Mouse (Mus musculus): ENCODE measurements around the gene 1700025G04Rik. TPM values are rescaled to one million over a fixed set of nuclear protein-coding genes. Genes with fewer than 3 reads are reported as not detected.

Gene 1700025G04Rik
- polyA plus RNA-seq, 1 experiment from 2014 or later, result 49.9 TPM

GRCm38 (mm10) chr1:152067919-152068318 is 22.0 kb downstream of the 1700025G04Rik start:
- no peaks in the 10 kb centered on the region for H3K9me3 ChIP-seq
- H3K4me3 ChIP-seq, result no peak overlapping the region
- H3K27ac ChIP-seq, result no peak overlapping the region
- peaks cover 17% of the 10 kb centered on the region for H3K4me1 ChIP-seq
- no peak overlapping the region for H3K9ac ChIP-seq
- no peak overlapping the region for H3K4me2 ChIP-seq (replicated peaks)
- H3K27me3 ChIP-seq (replicated peaks), result no peaks in the 10 kb centered on the region
- H3K36me3 ChIP-seq, result no peaks in the 10 kb centered on the region
- ATAC-seq (ENCODE audit: low FRiP score, low read depth), result no peak

- no peak overlapping the region for H3K9ac ChIP-seq
- no peaks in the 10 kb centered on the region for H3K9me3 ChIP-seq
- H3K36me3 ChIP-seq, result no peaks in the 10 kb centered on the region
- no peaks in the 10 kb centered on the region for H3K27me3 ChIP-seq (replicated peaks)
- no peak for ATAC-seq (ENCODE audit: low FRiP score, low read depth)
- no peak overlapping the region for H3K4me2 ChIP-seq (replicated peaks)
- H3K27ac ChIP-seq, result no peak overlapping the region
- WGBS, result 97% methylated on average over 7 of the region's 7 CpGs
- H3K4me3 ChIP-seq, result no peak overlapping the region
- H3K4me1 ChIP-seq, result peaks cover 17% of the 10 kb centered on the region
These were observed 24.4 kb downstream of the 1700025G04Rik start for GRCm38 (mm10) chr1:152065527-152065926.

DNA sequence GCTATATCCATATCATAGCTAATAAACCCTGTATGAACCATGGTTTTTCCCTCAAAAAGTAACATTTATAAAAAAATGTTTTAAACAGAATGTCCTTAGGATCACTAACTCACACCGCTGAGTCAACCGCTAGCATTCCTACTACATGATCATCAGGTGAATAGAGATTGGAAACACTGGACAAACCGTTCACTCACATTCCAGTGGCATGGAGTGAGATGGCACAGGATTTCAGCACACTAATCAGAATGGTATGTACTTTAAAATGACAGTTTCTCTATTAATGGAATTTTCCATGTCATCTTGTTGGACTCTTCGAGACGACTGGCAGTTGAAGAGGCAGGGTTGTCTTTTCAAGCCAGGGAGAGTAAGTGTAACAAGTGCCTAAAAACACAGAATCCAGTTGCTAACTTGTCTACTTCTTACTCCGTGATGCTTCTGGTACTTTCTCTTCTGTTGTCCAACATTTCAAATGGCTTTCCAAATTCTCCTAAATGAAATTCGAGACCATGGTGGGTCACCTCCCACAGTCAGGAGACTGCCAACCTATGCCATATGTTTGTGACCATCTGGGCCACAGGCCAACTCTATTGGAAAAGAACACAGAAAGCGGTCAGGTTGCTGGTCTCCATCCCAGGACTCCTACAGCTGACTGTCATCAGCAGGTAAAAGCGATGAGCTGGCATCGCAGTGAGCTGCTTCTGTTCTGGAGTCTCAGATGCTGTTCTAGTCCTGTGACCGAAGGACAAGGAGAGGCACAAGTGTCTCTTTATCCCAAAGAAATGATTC is 26.4 kb downstream of the 1700025G04Rik start:
- Histone ChIP-seq H3K27ac (no peak overlapping the region), H3K4me1 (0 out of 2 replicates have a peak, but pooled peaks cover 2% of the 10 kb centered on the region), H3K36me3 (no peaks in the 10 kb centered on the region), H3K27me3 (replicated peaks) (no peaks in the 10 kb centered on the region), H3K9ac (no peak overlapping the region), H3K9me3 (no peaks in the 10 kb centered on the region), H3K4me2 (replicated peaks) (no peak overlapping the region), H3K4me3 (no peak overlapping the region)
- 93% methylated on average over 11 of the region's 11 CpGs for WGBS
- no peak for ATAC-seq (ENCODE audit: low FRiP score, low read depth)

DNA sequence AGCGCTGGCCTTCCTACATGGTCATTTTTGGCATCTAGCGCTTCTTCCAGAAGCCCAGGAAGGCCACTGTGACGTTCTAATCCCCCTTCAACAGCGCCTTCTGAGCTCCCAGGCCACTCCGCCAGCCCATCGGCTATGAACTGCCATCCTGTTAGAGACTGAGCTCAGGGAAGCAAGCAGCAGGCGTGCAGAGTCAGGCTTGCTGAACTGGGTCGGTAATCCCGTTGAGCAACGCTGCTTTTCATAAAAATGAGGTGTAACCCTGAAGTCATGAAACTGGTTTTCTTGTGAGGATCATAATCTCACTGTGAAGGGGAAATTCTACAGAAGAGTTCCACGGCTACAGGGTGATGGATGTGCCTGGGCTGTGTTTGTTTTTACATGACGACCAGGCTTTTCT is 28.2 kb downstream of the 1700025G04Rik start:
- no peaks in the 10 kb centered on the region for H3K27me3 ChIP-seq (replicated peaks)
- no peak for ATAC-seq (ENCODE audit: low FRiP score, low read depth)
- no peaks in the 10 kb centered on the region for H3K9me3 ChIP-seq
- no peak overlapping the region for H3K4me3 ChIP-seq
- 88% methylated on average over 12 of the region's 12 CpGs for WGBS
- no peaks in the 10 kb centered on the region for H3K36me3 ChIP-seq
- H3K27ac ChIP-seq, result no peak overlapping the region
- no peaks in the 10 kb centered on the region for H3K4me1 ChIP-seq
- H3K9ac ChIP-seq, result no peak overlapping the region
- H3K4me2 ChIP-seq (replicated peaks), result no peak overlapping the region

DNA sequence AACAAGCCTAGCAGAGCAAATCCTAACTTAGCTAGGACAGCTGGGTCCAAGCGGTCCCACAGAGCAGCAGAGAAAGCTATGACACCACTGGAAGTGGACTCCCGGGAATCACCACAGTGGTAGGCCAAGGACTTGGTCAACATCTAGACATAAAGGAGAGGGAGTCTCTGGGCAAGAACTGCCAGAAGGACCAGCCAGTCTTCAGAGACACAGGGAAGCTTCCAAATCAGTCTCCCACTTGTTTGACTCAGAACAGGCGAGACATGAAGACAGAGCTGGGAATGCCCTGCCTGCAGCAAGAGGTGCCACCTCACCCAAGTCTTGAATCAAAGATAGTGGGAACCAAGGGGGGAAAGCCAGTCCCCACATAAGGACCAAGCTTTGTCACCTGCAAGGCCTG is 29.7 kb downstream of the 1700025G04Rik start:
- Histone ChIP-seq H3K4me3 (no peak overlapping the region), H3K9ac (no peak overlapping the region), H3K9me3 (no peaks in the 10 kb centered on the region), H3K4me1 (no peaks in the 10 kb centered on the region), H3K36me3 (no peaks in the 10 kb centered on the region), H3K4me2 (replicated peaks) (no peak overlapping the region), H3K27me3 (replicated peaks) (no peaks in the 10 kb centered on the region), H3K27ac (no peak overlapping the region)
- ATAC-seq (ENCODE audit: low FRiP score, low read depth), result no peak
- 81% methylated on average over 3 of the region's 3 CpGs for WGBS

DNA sequence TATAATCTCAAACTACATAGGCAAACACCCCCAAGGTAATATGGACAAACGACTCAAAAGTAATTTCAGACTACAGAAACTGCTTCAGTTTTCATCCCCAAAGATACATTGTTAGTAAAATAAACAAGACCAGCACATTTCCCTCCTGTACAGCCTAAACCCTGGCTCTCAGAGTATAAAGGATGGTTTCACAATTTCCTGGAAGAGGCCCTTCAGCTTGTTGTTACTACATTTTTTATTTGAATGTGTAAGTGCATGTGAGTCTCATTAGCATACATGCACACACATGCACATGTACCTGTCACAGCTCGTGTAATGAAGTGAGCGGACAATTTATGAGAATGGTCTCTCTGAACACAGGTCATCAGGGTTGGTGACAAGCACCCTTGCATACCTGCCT is 31.1 kb downstream of the 1700025G04Rik start:
- no peak overlapping the region for H3K4me3 ChIP-seq
- no peaks in the 10 kb centered on the region for H3K36me3 ChIP-seq
- no peaks in the 10 kb centered on the region for H3K27me3 ChIP-seq (replicated peaks)
- ATAC-seq (ENCODE audit: low FRiP score, low read depth), result no peak
- H3K4me1 ChIP-seq, result no peaks in the 10 kb centered on the region
- H3K27ac ChIP-seq, result no peak overlapping the region
- no peak overlapping the region for H3K4me2 ChIP-seq (replicated peaks)
- 89% methylated on average over 3 of the region's 3 CpGs for WGBS
- H3K9me3 ChIP-seq, result no peaks in the 10 kb centered on the region
- no peak overlapping the region for H3K9ac ChIP-seq

GRCm38 (mm10) chr1:152053112-152053511 is 36.8 kb downstream of the 1700025G04Rik start:
- no peaks in the 10 kb centered on the region for H3K9me3 ChIP-seq
- no peaks in the 10 kb centered on the region for H3K36me3 ChIP-seq
- no peaks in the 10 kb centered on the region; the same call in 1 of the 2 replicates for H3K4me1 ChIP-seq
- no peak overlapping the region for H3K9ac ChIP-seq
- H3K27me3 ChIP-seq (replicated peaks), result no peaks in the 10 kb centered on the region
- H3K27ac ChIP-seq, result no peak overlapping the region
- H3K4me3 ChIP-seq, result no peak overlapping the region
- 87% methylated on average over 5 of the region's 5 CpGs for WGBS
- no peak for ATAC-seq (ENCODE audit: low FRiP score, low read depth)
- no peak overlapping the region for H3K4me2 ChIP-seq (replicated peaks)

GRCm38 (mm10) chr1:152051858-152052257 is 38.1 kb downstream of the 1700025G04Rik start:
- no peak for ATAC-seq (ENCODE audit: low FRiP score, low read depth)
- WGBS, result 84% methylated on average over 9 of the region's 9 CpGs

DNA sequence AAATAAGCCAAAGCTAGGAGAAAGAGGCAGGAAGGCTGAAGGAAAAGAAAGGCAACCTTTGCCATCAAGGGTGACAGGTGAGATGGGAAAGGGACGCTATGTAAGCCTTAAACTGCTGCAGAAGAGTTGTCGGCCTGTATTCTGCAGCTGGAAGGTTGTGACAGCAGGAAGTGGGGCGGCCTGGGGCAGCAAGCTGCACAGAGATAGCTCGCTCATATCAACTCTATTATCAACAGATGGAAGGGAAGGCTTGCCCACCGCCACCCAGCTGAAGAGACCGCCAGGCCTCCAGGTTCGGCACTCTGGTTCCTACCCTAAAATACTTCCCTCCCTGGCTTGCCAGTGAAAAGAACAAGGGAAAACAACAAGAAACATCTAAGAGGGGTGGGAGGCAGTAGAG is 39.9 kb downstream of the 1700025G04Rik start:
- Histone ChIP-seq H3K4me2 (replicated peaks) (no peak overlapping the region), H3K27me3 (replicated peaks) (no peaks in the 10 kb centered on the region), H3K9me3 (no peaks in the 10 kb centered on the region), H3K9ac (no peak overlapping the region), H3K4me3 (no peak overlapping the region), H3K4me1 (peaks cover 9% of the 10 kb centered on the region), H3K27ac (no peak overlapping the region), H3K36me3 (no peaks in the 10 kb centered on the region)
- ATAC-seq (ENCODE audit: low FRiP score, low read depth), result no peak
- 89% methylated on average over 7 of the region's 7 CpGs for WGBS

More at GRCm38 (mm10) chr1:152051858-152052257, 38.1 kb downstream of the 1700025G04Rik start:
- H3K4me2 ChIP-seq (replicated peaks), result no peak overlapping the region
- no peaks in the 10 kb centered on the region for H3K9me3 ChIP-seq
- H3K4me1 ChIP-seq, result peaks cover 5% of the 10 kb centered on the region
- no peaks in the 10 kb centered on the region for H3K36me3 ChIP-seq
- H3K4me3 ChIP-seq, result no peak overlapping the region
- H3K9ac ChIP-seq, result no peak overlapping the region
- no peaks in the 10 kb centered on the region for H3K27me3 ChIP-seq (replicated peaks)
- no peak overlapping the region for H3K27ac ChIP-seq

- Histone ChIP-seq H3K36me3 (no peaks in the 10 kb centered on the region), H3K4me3 (no peak overlapping the region), H3K9me3 (no peaks in the 10 kb centered on the region), H3K4me1 (peaks cover 9% of the 10 kb centered on the region), H3K9ac (no peak overlapping the region), H3K27ac (no peak overlapping the region), H3K27me3 (replicated peaks) (no peaks in the 10 kb centered on the region), H3K4me2 (replicated peaks) (no peak overlapping the region)
- WGBS, result 57% methylated on average over 4 of the region's 4 CpGs
- no peak for ATAC-seq (ENCODE audit: low FRiP score, low read depth)
These were observed 41.6 kb downstream of the 1700025G04Rik start for GRCm38 (mm10) chr1:152048291-152048690.

GRCm38 (mm10) chr1:152047416-152047815 is 42.5 kb downstream of the 1700025G04Rik start:
- Histone ChIP-seq H3K4me2 (replicated peaks) (no peak overlapping the region), H3K4me1 (peaks cover 9% of the 10 kb centered on the region), H3K4me3 (no peak overlapping the region), H3K9me3 (no peaks in the 10 kb centered on the region), H3K27me3 (replicated peaks) (no peaks in the 10 kb centered on the region), H3K36me3 (no peaks in the 10 kb centered on the region), H3K27ac (no peak overlapping the region), H3K9ac (no peak overlapping the region)
- no peak for ATAC-seq (ENCODE audit: low FRiP score, low read depth)
- 16% methylated on average over 5 of the region's 5 CpGs for WGBS

DNA sequence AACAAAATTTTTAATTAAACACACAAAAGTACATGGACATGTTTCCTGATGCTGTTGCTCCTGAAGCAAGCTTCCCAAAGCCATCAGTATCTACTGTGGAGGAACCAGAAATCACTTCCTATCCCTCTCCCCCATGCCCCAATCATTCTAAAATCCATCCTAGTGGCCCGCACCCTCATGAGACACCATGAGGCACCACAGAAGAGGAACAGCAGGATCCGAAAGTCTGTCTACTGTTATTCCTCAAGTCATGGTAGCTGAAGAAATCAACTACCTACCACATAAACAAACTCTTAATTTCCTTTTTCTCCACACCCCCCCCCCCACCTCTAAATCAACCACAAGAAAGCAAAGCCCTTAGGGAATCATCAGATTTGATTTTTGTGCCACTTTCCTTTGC is 46.5 kb downstream of the 1700025G04Rik start:
- H3K36me3 ChIP-seq, result no peaks in the 10 kb centered on the region
- WGBS, result 98% methylated on average over 2 of the region's 2 CpGs
- H3K9ac ChIP-seq, result no peak overlapping the region
- no peak for ATAC-seq (ENCODE audit: low FRiP score, low read depth)
- H3K27ac ChIP-seq, result no peak overlapping the region
- H3K4me2 ChIP-seq (replicated peaks), result no peak overlapping the region
- H3K27me3 ChIP-seq (replicated peaks), result no peaks in the 10 kb centered on the region
- H3K4me1 ChIP-seq, result peaks cover 30% of the 10 kb centered on the region
- no peak overlapping the region for H3K4me3 ChIP-seq
- no peaks in the 10 kb centered on the region for H3K9me3 ChIP-seq

DNA sequence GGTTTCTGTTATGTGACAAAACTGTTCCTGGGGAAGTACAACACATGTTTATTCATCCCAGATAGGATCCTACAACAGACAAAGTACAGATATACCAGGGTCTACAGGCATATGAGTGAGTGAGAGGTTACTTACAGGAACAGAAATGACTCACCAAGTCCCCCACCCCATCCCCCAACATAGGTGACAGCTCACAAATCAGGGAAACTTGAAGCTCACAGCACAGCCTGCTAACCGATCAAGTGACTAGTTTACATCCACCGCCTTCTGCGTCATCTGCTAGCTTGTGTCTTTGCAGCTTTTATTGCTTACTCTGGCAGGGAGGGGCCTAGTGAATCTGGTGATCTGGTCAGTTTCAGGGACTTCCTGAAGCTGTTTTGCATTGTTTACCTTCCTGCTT is 47.5 kb downstream of the 1700025G04Rik start:
- Histone ChIP-seq H3K27ac (no peak overlapping the region), H3K4me3 (no peak overlapping the region), H3K9ac (no peak overlapping the region), H3K4me1 (peaks cover 34% of the 10 kb centered on the region), H3K36me3 (no peaks in the 10 kb centered on the region), H3K4me2 (replicated peaks) (no peak overlapping the region), H3K27me3 (replicated peaks) (no peaks in the 10 kb centered on the region), H3K9me3 (no peaks in the 10 kb centered on the region)
- no peak for ATAC-seq (ENCODE audit: low FRiP score, low read depth)
- whole genome bisulfite sequencing, result 55% methylated on average over 3 of the region's 3 CpGs
